Comparison of ENCODE assay signal across 9 mouse cellular contexts in genomic region chr17:83969407-83969826, GRCm38 (mm10).
DNase-seq lines count a peak whose midpoint lies in the region; ATAC-seq and TF ChIP-seq lines count a peak whose summit lies in the region.
"Had no signal": no experiment of that assay in that cellular context is flagged by ENCODE, and none has a peak within 500 bp of the region (broad histone marks: within the 10 kb centered on the region; RNA-seq: fewer than 3 reads in every experiment).

No protein-coding gene starts in this region.

- H3K4me3 ChIP-seq in kidney, embryonic 15.5 days (replicated peaks), result no peak overlapping the region
- H3K4me3 ChIP-seq in kidney, adult 2 months (ENCODE audit: insufficient read depth, low read depth, low read length), result no peak overlapping the region
- no peak overlapping the region for H3K4me3 ChIP-seq in intestine, embryonic 15.5 days (replicated peaks)
- H3K4me3 ChIP-seq in neural tube, embryonic 15.5 days (replicated peaks), result no peak overlapping the region
- no peak overlapping the region for H3K4me3 ChIP-seq in forebrain, embryonic 16.5 days (replicated peaks; ENCODE audit: low read length)

- peak overlapping the region; percentile 69 for H3K27ac ChIP-seq in kidney, embryonic 15.5 days
- no peak overlapping the region for H3K27ac ChIP-seq in kidney, adult 2 months (ENCODE audit: insufficient read depth, low read depth, low read length)
- H3K27ac ChIP-seq in intestine, embryonic 15.5 days, result peak overlapping the region; percentile 77
- peak overlapping the region; percentile 61 for H3K27ac ChIP-seq in neural tube, embryonic 15.5 days (replicated peaks)
- no peak overlapping the region for H3K27ac ChIP-seq in forebrain, embryonic 16.5 days (ENCODE audit: low read length)

- 55% methylated on average over 7 of the region's 7 CpGs for WGBS in kidney, embryonic 15.5 days
- WGBS in kidney, adult 2 months, result 63% methylated on average over 7 of the region's 7 CpGs
- 46% methylated on average over 7 of the region's 7 CpGs for WGBS in intestine, embryonic 15.5 days
- WGBS in neural tube, embryonic 15.5 days, result 47% methylated on average over 7 of the region's 7 CpGs
- 69% methylated on average over 7 of the region's 7 CpGs for WGBS in forebrain, embryonic 16.5 days

- ATAC-seq in kidney, embryonic 15.5 days (replicated peaks; ENCODE audit: low FRiP score), result no peak
- ATAC-seq in intestine, embryonic 15.5 days, result peak; percentile 69; the same call in 1 of the 2 replicates
- ATAC-seq in neural tube, embryonic 15.5 days (ENCODE audit: low FRiP score), result no peak; the same call in 1 of the 2 replicates
- no peak for ATAC-seq in inflammation-experienced regulatory T-cells, adult 6 months
- ATAC-seq in forebrain, embryonic 16.5 days, result no peak

- TF ChIP-seq POLR2A in kidney, adult 2 months (IDR thresholded peaks at IDR 0.05; ENCODE audit: low read depth, low read length), result no peak

- peaks cover 6% of the 10 kb centered on the region; the same call in 1 of the 2 replicates for H3K9me3 ChIP-seq in kidney, embryonic 15.5 days (replicated peaks)
- H3K9me3 ChIP-seq in intestine, embryonic 15.5 days, result no peaks in the 10 kb centered on the region
- no peaks in the 10 kb centered on the region for H3K9me3 ChIP-seq in neural tube, embryonic 15.5 days (replicated peaks)
- H3K9me3 ChIP-seq in forebrain, embryonic 16.5 days (ENCODE audit: control insufficient read depth, low read length), result peaks cover 4% of the 10 kb centered on the region; the same call in 1 of the 2 replicates

- H3K9ac ChIP-seq in kidney, embryonic 15.5 days, result no peak overlapping the region
- no peak overlapping the region for H3K9ac ChIP-seq in intestine, embryonic 15.5 days
- H3K9ac ChIP-seq in neural tube, embryonic 15.5 days (replicated peaks), result no peak overlapping the region
- no peak overlapping the region for H3K9ac ChIP-seq in forebrain, embryonic 16.5 days (replicated peaks; ENCODE audit: low read depth, low read length)

- no peak overlapping the region for H3K4me2 ChIP-seq in kidney, embryonic 15.5 days
- no peak overlapping the region for H3K4me2 ChIP-seq in intestine, embryonic 15.5 days (replicated peaks)
- no peak overlapping the region for H3K4me2 ChIP-seq in neural tube, embryonic 15.5 days
- no peak overlapping the region for H3K4me2 ChIP-seq in forebrain, embryonic 16.5 days (ENCODE audit: low read length)

- peaks cover 32% of the 10 kb centered on the region for H3K4me1 ChIP-seq in kidney, embryonic 15.5 days
- H3K4me1 ChIP-seq in kidney, adult 2 months (ENCODE audit: control insufficient read depth, insufficient read depth, low read length), result 0 out of 2 replicates have a peak, but pooled peaks cover 2% of the 10 kb centered on the region
- peaks cover 18% of the 10 kb centered on the region for H3K4me1 ChIP-seq in intestine, embryonic 15.5 days (replicated peaks)
- H3K4me1 ChIP-seq in neural tube, embryonic 15.5 days, result peaks cover 16% of the 10 kb centered on the region
- H3K4me1 ChIP-seq in forebrain, embryonic 16.5 days (replicated peaks; ENCODE audit: control insufficient read depth, insufficient read depth, low read length), result peaks cover 6% of the 10 kb centered on the region; the same call in 1 of the 2 replicates

- no peaks in the 10 kb centered on the region for H3K36me3 ChIP-seq in kidney, embryonic 15.5 days
- no peaks in the 10 kb centered on the region for H3K36me3 ChIP-seq in kidney, adult 2 months (ENCODE audit: control insufficient read depth, insufficient read depth, low read length)
- no peaks in the 10 kb centered on the region for H3K36me3 ChIP-seq in intestine, embryonic 15.5 days
- no peaks in the 10 kb centered on the region for H3K36me3 ChIP-seq in neural tube, embryonic 15.5 days
- no peaks in the 10 kb centered on the region for H3K36me3 ChIP-seq in forebrain, embryonic 16.5 days (ENCODE audit: control insufficient read depth, insufficient read depth)

- TF ChIP-seq CTCF in kidney, adult 2 months (conservative IDR thresholded peaks at IDR 0.05; ENCODE audit: insufficient read depth, insufficient read length, low read depth, low read length), result no peak

- no peak for DNase-seq in kidney, adult 2 months
- DNase-seq in cerebellum, postnatal 10 days, result peak; percentile 72 to 77
- DNase-seq in urinary bladder, postnatal 25 days (ENCODE audit: low spot score), result no peak
- DNase-seq: lung, adult 2 months had no signal

- no peaks in the 10 kb centered on the region for H3K27me3 ChIP-seq in kidney, embryonic 15.5 days
- no peaks in the 10 kb centered on the region for H3K27me3 ChIP-seq in kidney, adult 2 months (replicated peaks; ENCODE audit: control insufficient read depth, insufficient read depth, low read length)
- H3K27me3 ChIP-seq in intestine, embryonic 15.5 days (replicated peaks), result no peaks in the 10 kb centered on the region
- no peaks in the 10 kb centered on the region for H3K27me3 ChIP-seq in neural tube, embryonic 15.5 days (replicated peaks)
- no peaks in the 10 kb centered on the region for H3K27me3 ChIP-seq in forebrain, embryonic 16.5 days (replicated peaks; ENCODE audit: control insufficient read depth, insufficient read depth, low read length)

Comparison
In these comparisons a context has a peak if more than half of its experiments do, and no peak if none do; other contexts are left out.
1. H3K27ac ChIP-seq: peak in kidney, embryonic 15.5 days (single experiment), intestine, embryonic 15.5 days (single experiment) and neural tube, embryonic 15.5 days (single experiment); none in kidney, adult 2 months (single experiment) and forebrain, embryonic 16.5 days (single experiment).
2. DNase-seq: peak in cerebellum, postnatal 10 days (2 of 2); none in kidney, adult 2 months (single experiment) and urinary bladder, postnatal 25 days (single experiment).